Mouse (Mus musculus) forebrain, embryonic 12.5 days (tissue): ENCODE measurements around the gene Erp29. TPM values are rescaled to one million over a fixed set of nuclear protein-coding genes. Genes with fewer than 3 reads are reported as not detected.
A peak's percentile ranks its signal among the peaks of the same experiment; 100 is the strongest.

Source experiments
- ATAC-seq: fragments of 200-750 bp; cut with Nextera tagmentation; 2 replicates; pipeline ENCODE4 v1.8.0; 2017; ENCODE audit warnings: moderate TSS enrichment; ENCODE audit not compliant: low FRiP score
- H3K27ac ChIP-seq: fragments of 300-500 bp; sonication (generic); 2 replicates; pipeline ENCODE4 v1.5.1; 2016; ENCODE audit warnings: mild to moderate bottlenecking
- H3K27me3 ChIP-seq: fragments of 300-500 bp; sonication (generic); 2 replicates; pipeline ENCODE4 v1.6.1; 2016; ENCODE audit warnings: mild to moderate bottlenecking
- H3K36me3 ChIP-seq: fragments of 300-500 bp; sonication (generic); replicated peaks from 2 replicates; pipeline ENCODE4 v1.6.1; 2016; ENCODE audit warnings: mild to moderate bottlenecking
- H3K4me1 ChIP-seq: fragments of 300-500 bp; sonication (generic); 2 replicates; pipeline ENCODE4 v1.6.1; 2016
- H3K4me2 ChIP-seq: fragments of 300-500 bp; sonication (generic); 2 replicates; pipeline ENCODE4 v1.6.1; 2016; ENCODE audit warnings: mild to moderate bottlenecking, moderate library complexity
- H3K4me3 ChIP-seq: fragments of 300-500 bp; sonication (generic); replicated peaks from 2 replicates; pipeline ENCODE4 v1.5.1; 2016; ENCODE audit warnings: mild to moderate bottlenecking
- H3K9ac ChIP-seq: fragments of 300-500 bp; sonication (generic); 2 replicates; pipeline ENCODE4 v1.6.1; 2016; ENCODE audit warnings: mild to moderate bottlenecking
- H3K9me3 ChIP-seq: fragments of 300-500 bp; sonication (generic); 2 replicates; pipeline ENCODE4 v1.6.1; 2016
- WGBS: fragments of 180-500 bp; shearing (Covaris S2); methylation state at CpG from one replicate; pipeline ENCODE4 v1.1.7; 2016; 5-methylcytosine and 5-hydroxymethylcytosine counted together
- polyA plus RNA-seq: library from polyadenylated mRNA; unstranded; fragments of >200 nt; fragmentation: Nextera tagmentation; extraction: Ambion mirVana; gene quantifications from 2 replicates; pipeline ENCODE4 v1.2.1, GENCODE M21; 2016

Erp29 gene
- polyA plus RNA-seq, 1 experiment from 2014 or later, result 115 TPM

GRCm38 (mm10) chr5:121384757-121385460, 67.4 kb downstream of the Erp29 start:
- 3% methylated on average over 38 of the region's 47 CpGs for WGBS
- Histone ChIP-seq H3K4me2 (peak overlapping the region; percentile 71), H3K9ac (peak overlapping the region; percentile 84), H3K27me3 (peaks cover 16% of the 10 kb centered on the region), H3K9me3 (peaks cover 6% of the 10 kb centered on the region; the same call in 1 of the 2 replicates), H3K4me1 (peaks cover 22% of the 10 kb centered on the region), H3K4me3 (peak overlapping the region; percentile 85), H3K36me3 (peaks cover 26% of the 10 kb centered on the region), H3K27ac (peak overlapping the region; percentile 85)
- ATAC-seq, result peak; percentile 71

- Histone ChIP-seq H3K4me2 (peak overlapping the region; percentile 71), H3K9me3 (peaks cover 6% of the 10 kb centered on the region; the same call in 1 of the 2 replicates), H3K36me3 (peaks cover 34% of the 10 kb centered on the region), H3K4me3 (peak overlapping the region; percentile 85), H3K27ac (no peak overlapping the region), H3K4me1 (peaks cover 17% of the 10 kb centered on the region), H3K27me3 (peaks cover 11% of the 10 kb centered on the region), H3K9ac (peak overlapping the region; percentile 84)
- WGBS, result 49% methylated on average over 10 of the region's 10 CpGs
- ATAC-seq, result no peak
Observed at GRCm38 (mm10) chr5:121383857-121384756, 68.2 kb downstream of the Erp29 start.

GRCm38 (mm10) chr5:121380692-121381091, 71.6 kb downstream of the Erp29 start:
- ATAC-seq, result no peak
- peaks cover 63% of the 10 kb centered on the region for H3K36me3 ChIP-seq
- no peaks in the 10 kb centered on the region for H3K27me3 ChIP-seq
- no peak overlapping the region for H3K27ac ChIP-seq
- 94% methylated on average over 2 of the region's 2 CpGs for WGBS
- peaks cover 6% of the 10 kb centered on the region; the same call in 1 of the 2 replicates for H3K9me3 ChIP-seq
- no peak overlapping the region for H3K9ac ChIP-seq
- H3K4me3 ChIP-seq, result no peak overlapping the region
- H3K4me1 ChIP-seq, result peaks cover 11% of the 10 kb centered on the region
- H3K4me2 ChIP-seq, result no peak overlapping the region

GRCm38 (mm10) chr5:121378678-121379256, 73.5 kb downstream of the Erp29 start:
- Histone ChIP-seq H3K9ac (no peak overlapping the region), H3K4me1 (peaks cover 3% of the 10 kb centered on the region), H3K27ac (no peak overlapping the region), H3K9me3 (peaks cover 6% of the 10 kb centered on the region; the same call in 1 of the 2 replicates), H3K27me3 (no peaks in the 10 kb centered on the region), H3K4me2 (no peak overlapping the region), H3K36me3 (peaks cover 80% of the 10 kb centered on the region), H3K4me3 (no peak overlapping the region)
- ATAC-seq, result no peak
- WGBS, result 93% methylated on average over 13 of the region's 13 CpGs

Other genes starting within 250 kb of the Erp29 start
- 479 and 481 TPM in 2 replicates for gene Rpl6, start 248.0 kb downstream of the Erp29 start, polyA plus RNA-seq
- gene Hectd4, start 232.3 kb downstream of the Erp29 start, polyA plus RNA-seq, result 13.2 and 13.3 TPM in 2 replicates
- gene Trafd1, start 66.9 kb downstream of the Erp29 start, polyA plus RNA-seq, result 103 and 109 TPM in 2 replicates
- gene Naa25, start 54.6 kb downstream of the Erp29 start, polyA plus RNA-seq, result 49.3 and 51.4 TPM in 2 replicates
- gene Tmem116, start 613 bp downstream of the Erp29 start, polyA plus RNA-seq, result 0.72 and 1.8 TPM in 2 replicates
- 0.10 TPM in 1 of 2 replicates, not detected in the other for gene Adam1b, start 50.9 kb upstream of the Erp29 start, polyA plus RNA-seq
- gene Adam1a, start 93.0 kb upstream of the Erp29 start, polyA plus RNA-seq, result 3.3 and 3.7 TPM in 2 replicates
- not detected in 2 replicates for gene Gm42878, start 93.0 kb upstream of the Erp29 start, polyA plus RNA-seq
- 56.7 and 60.6 TPM in 2 replicates for gene Mapkapk5, start 93.4 kb upstream of the Erp29 start, polyA plus RNA-seq
- 108 and 110 TPM in 2 replicates for gene Aldh2, start 141.3 kb upstream of the Erp29 start, polyA plus RNA-seq
- 1.3 and 2.0 TPM in 2 replicates for gene Acad12, start 166.4 kb upstream of the Erp29 start, polyA plus RNA-seq
- gene Acad10, start 208.0 kb upstream of the Erp29 start, polyA plus RNA-seq, result 1.3 and 2.5 TPM in 2 replicates
- gene Brap, start 208.1 kb upstream of the Erp29 start, polyA plus RNA-seq, result 45.2 and 47.3 TPM in 2 replicates